Mouse (Mus musculus): ENCODE data around the gene Bbs12. TPM values are rescaled to one million over a fixed set of nuclear protein-coding genes. Genes with fewer than 3 reads are reported as not detected.

Bbs12 gene
- total RNA-seq, 2 experiments from 2014 or later: 3.8 to 4.0 TPM

Other genes with a start within 250 kb of the Bbs12 start
- under 1 TPM in 1 of 2 experiments, not detected in 1; 0.42 TPM for gene Adad1, start 249.0 kb upstream of the Bbs12 start, total RNA-seq (2021)
- gene Il2, start 186.6 kb upstream of the Bbs12 start, total RNA-seq (2021): not detected
- gene Il21, start 79.9 kb upstream of the Bbs12 start, total RNA-seq (2021): not detected
- 1 to 10 TPM; 1.7 to 1.8 TPM for gene Cetn4, start 154 bp downstream of the Bbs12 start, total RNA-seq (2021)
- 10 to 100 TPM; 14.2 to 14.5 TPM for gene Fgf2, start 35.8 kb downstream of the Bbs12 start, total RNA-seq (2021)
- 10 to 100 TPM; 25.9 to 27.6 TPM for gene Spata5, start 107.3 kb downstream of the Bbs12 start, total RNA-seq (2021)
- 10 to 100 TPM; 17.3 to 18.5 TPM for gene Nudt6, start 107.7 kb downstream of the Bbs12 start, total RNA-seq (2021)